Mouse (Mus musculus): ENCODE results near the gene Elane. TPM values are rescaled to one million over a fixed set of nuclear protein-coding genes. Genes with fewer than 3 reads are reported as not detected.

Gene Elane
- polyA plus RNA-seq, 1 experiment from 2014 or later, result 3.4 TPM

GRCm38 (mm10) chr10:79859116-79859515 is 26.9 kb upstream of the Elane start:
- Histone ChIP-seq H3K36me3 (peaks cover 80% of the 10 kb centered on the region), H3K4me1 (peaks cover 68% of the 10 kb centered on the region), H3K9ac (no peak overlapping the region), H3K27me3 (no peaks in the 10 kb centered on the region), H3K4me3 (replicated peaks) (no peak overlapping the region), H3K4me2 (no peak overlapping the region), H3K27ac (peak overlapping the region; percentile 100; the same call in 1 of the 2 replicates), H3K9me3 (replicated peaks) (no peaks in the 10 kb centered on the region)
- WGBS, result 73% methylated on average over 11 of the region's 11 CpGs
- ATAC-seq (replicated peaks; ENCODE audit: low FRiP score), result no peak

DNA sequence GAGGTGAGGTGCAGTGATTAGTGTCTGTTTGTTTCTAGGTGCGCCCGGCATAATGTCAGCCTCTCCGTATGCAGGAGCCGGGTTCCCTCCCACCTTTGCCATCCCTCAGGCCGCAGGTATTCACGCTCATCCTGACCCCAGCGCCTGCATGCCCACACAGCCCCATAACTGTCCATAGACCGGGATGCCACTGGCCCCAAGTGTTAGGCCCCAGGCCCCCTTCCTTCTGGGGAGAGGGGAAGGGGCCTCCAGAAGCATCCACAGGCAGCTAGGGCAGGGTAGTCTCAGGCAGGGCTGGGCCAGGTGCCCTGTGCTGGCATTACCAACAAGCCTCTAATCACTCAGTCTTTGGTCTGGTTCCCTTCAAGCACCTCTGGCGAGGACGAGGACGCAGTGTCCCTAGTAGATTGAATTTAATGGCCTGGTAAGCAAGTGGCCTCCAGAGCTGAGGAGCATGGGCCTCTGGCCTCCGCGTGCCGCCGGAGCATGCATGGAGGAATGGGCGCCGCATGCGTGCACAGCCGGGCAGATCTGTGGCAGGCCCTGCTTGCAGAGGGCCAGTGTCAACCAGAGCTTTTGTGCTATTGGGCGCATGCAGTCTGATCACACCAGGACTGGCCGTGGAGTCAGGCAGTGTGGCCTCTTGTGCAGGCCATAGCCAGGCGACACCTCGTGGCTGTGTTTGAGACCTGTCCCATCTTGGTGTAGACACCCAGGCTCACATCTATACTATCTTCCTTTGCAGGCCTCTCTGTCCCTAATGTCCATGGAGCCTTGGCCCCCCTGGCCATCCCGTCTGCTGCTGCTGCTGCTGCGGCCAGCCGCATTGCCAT is 25.8 kb upstream of the Elane start:
- 87% methylated on average over 26 of the region's 26 CpGs for WGBS
- no peaks in the 10 kb centered on the region for H3K9me3 ChIP-seq (replicated peaks)

DNA sequence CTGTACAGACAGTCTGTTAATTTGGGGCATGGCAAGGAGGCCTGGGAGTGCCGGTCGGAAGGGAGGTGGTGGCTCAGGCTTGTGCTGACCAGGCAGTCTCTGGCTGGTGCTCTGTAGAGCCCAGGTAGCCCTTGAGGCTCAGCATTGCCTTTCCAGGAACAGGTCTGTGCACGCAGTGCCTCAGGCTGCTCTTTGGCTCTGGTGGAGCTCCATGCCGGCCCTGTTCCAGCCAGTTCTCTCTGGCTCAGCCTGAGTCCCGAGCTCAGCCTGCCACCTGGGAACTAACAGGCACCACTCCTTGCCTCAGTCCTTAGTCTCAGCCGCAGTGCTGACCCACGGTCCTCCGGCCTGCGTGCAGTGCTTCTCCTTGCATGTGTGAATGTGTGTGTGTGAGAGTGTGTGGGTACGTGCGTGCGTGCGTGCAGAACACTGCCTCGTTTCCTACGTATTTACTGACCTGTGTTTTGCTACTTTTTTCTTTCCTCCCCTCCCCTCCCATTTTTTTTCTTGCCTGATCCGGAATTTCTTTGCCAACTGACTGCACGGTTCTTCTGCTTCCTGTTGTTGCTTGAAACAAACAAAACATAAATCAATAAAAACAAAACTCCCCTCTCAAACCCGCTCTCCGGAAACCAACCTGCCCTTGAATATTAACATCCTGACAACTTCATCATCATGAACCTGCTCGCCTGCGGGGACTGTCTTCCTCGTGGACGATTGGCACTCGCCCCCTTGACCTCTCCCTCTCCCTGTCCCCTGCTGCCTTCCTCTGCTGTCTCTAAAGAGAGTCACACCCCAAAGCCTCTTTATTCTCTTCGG is 24.6 kb upstream of the Elane start:
- peaks cover 72% of the 10 kb centered on the region for H3K4me1 ChIP-seq
- 62% methylated on average over 25 of the region's 25 CpGs for WGBS
- ATAC-seq (replicated peaks; ENCODE audit: low FRiP score), result no peak
- H3K27ac ChIP-seq, result peak overlapping the region; percentile 74
- no peaks in the 10 kb centered on the region for H3K9me3 ChIP-seq (replicated peaks)
- H3K36me3 ChIP-seq, result peaks cover 99% of the 10 kb centered on the region
- no peak overlapping the region for H3K4me3 ChIP-seq (replicated peaks)
- no peak overlapping the region for H3K9ac ChIP-seq
- no peak overlapping the region for H3K4me2 ChIP-seq
- no peaks in the 10 kb centered on the region for H3K27me3 ChIP-seq

More for the DNA sequence above, 25.8 kb upstream of the Elane start:
- H3K4me2 ChIP-seq, result 0 out of 2 replicates have a peak overlapping the region, but pooled peaks have one; percentile 0
- H3K36me3 ChIP-seq, result peaks cover 92% of the 10 kb centered on the region
- H3K27me3 ChIP-seq, result no peaks in the 10 kb centered on the region
- H3K4me3 ChIP-seq (replicated peaks), result no peak overlapping the region
- H3K9ac ChIP-seq, result no peak overlapping the region
- peaks cover 75% of the 10 kb centered on the region for H3K4me1 ChIP-seq
- H3K27ac ChIP-seq, result peak overlapping the region; percentile 100
- no peak for ATAC-seq (replicated peaks; ENCODE audit: low FRiP score)

DNA sequence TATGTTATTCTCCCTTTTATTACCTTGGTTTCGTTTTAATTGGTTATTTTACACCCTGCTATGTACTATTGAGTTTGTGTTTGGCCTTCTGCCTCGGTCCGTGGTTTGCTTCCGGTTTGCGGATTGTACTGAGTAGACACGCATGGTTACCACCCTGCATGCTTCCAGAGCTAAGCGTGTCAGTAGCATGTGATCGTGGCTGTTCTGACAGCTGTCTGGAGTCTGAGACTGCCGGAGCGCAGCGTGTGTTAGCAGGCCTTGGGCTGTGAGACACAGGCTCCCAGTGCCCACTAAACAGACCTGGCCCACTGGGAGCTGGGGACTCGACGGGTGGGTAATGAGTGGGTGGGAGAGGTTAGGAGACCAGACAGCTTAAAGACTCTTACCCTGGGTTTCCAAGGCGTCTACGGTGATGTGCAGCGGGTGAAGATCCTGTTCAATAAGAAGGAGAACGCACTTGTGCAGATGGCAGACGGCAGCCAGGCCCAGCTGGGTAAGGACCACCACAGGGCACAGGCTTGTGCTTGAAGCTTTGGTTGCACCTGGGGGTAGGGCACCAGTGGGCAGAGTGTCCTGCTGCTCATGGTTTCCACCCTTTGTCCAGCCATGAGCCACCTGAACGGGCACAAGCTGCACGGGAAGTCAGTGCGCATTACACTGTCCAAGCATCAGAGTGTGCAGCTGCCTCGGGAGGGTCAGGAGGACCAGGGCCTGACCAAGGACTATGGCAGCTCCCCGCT is 23.8 kb upstream of the Elane start:
- peaks cover 99% of the 10 kb centered on the region for H3K36me3 ChIP-seq
- ATAC-seq (replicated peaks; ENCODE audit: low FRiP score), result no peak
- no peaks in the 10 kb centered on the region for H3K9me3 ChIP-seq (replicated peaks)
- H3K4me3 ChIP-seq (replicated peaks), result no peak overlapping the region
- H3K27me3 ChIP-seq, result no peaks in the 10 kb centered on the region
- WGBS, result 78% methylated on average over 23 of the region's 23 CpGs
- H3K4me2 ChIP-seq, result no peak overlapping the region
- no peak overlapping the region for H3K9ac ChIP-seq
- peaks cover 71% of the 10 kb centered on the region for H3K4me1 ChIP-seq
- peak overlapping the region; percentile 74 for H3K27ac ChIP-seq

DNA sequence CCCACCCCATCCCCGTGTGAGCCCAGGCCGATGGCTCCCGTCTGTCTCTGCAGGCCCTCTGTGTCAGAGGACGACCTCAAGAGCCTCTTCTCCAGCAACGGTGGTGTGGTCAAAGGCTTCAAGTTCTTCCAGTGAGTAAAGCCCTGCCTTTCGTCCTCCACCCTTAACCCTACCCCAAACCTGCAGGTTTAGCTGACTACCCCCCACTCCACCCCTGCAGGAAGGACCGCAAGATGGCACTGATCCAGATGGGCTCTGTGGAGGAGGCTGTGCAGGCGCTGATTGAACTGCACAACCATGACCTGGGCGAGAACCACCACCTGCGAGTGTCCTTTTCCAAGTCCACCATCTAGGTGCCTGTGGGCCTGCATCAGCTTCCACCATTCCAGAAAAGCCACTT is 23.1 kb upstream of the Elane start:
- 58% methylated on average over 10 of the region's 10 CpGs for WGBS

DNA sequence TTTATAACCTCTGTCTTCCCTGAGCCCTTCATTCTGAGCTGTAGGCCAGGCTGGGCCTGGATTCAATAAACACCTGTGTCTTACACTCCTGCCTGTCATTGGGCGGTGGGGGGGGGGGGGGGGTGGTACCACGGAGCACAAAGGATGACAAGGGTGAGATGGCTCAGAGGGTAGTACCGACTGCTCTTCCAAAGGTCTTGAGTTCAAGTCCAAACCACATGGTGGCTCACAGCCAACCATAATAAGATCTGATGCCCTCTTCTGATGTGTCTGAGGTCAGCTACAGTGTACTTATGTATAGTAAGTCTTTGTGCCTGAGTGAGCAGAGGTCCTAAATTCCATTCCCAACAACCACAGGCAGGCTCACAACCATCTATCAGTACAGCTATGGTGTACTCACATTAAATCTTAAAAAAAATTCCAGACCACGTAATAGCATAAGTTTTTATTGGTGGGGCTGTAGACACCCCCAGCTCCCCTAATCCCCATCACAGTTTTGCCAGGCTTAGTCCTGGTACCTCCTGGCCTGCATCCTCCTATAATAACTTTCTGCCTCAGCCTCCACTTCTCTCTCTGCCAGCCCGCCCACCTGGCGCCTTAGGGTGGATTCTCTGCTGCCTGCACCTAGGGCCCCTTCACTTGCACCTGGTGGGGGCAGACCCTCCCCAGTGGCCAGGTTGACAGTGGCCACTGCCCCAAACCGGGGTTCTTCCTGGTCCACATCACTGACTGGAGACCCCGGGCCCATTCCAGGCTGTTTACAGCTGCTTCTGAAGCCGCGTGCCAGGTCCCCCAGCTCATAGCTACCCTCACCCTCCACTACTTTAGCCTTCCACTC is 21.5 kb upstream of the Elane start:
- Histone ChIP-seq H3K27ac (peak overlapping the region; percentile 59), H3K4me2 (no peak overlapping the region), H3K4me1 (peaks cover 50% of the 10 kb centered on the region), H3K9ac (no peak overlapping the region), H3K36me3 (peaks cover 85% of the 10 kb centered on the region), H3K4me3 (replicated peaks) (no peak overlapping the region), H3K9me3 (replicated peaks) (no peaks in the 10 kb centered on the region), H3K27me3 (no peaks in the 10 kb centered on the region)
- 48% methylated on average over 10 of the region's 10 CpGs for WGBS
- ATAC-seq (replicated peaks; ENCODE audit: low FRiP score), result no peak

More for the DNA sequence above, 23.1 kb upstream of the Elane start:
- Histone ChIP-seq H3K9me3 (replicated peaks) (no peaks in the 10 kb centered on the region), H3K9ac (no peak overlapping the region), H3K4me2 (no peak overlapping the region), H3K36me3 (peaks cover 96% of the 10 kb centered on the region), H3K27me3 (no peaks in the 10 kb centered on the region), H3K4me3 (replicated peaks) (no peak overlapping the region), H3K27ac (0 out of 2 replicates have a peak overlapping the region, but pooled peaks have one; percentile 74), H3K4me1 (peaks cover 66% of the 10 kb centered on the region)
- no peak for ATAC-seq (replicated peaks; ENCODE audit: low FRiP score)

DNA sequence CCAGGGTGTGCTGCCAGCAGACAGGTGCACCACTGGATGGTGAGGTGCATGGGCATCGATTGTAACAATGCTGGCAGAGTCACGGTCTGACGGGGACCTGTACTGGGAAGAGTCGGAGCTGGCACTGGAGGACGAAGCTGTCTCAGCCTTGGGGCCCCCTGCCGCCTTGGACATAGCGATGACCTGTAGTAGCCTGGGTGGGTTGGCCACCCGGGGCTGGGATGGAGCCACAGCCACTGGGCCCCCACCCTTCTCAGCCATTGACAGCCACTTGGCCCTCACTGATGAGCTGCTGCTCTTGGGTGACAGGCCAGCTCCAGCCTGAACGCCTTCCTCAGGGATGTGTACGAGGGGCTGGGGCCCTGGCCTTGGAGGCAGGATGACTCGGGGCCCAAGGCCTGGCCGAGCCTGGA is 20.9 kb upstream of the Elane start:
- no peaks in the 10 kb centered on the region for H3K9me3 ChIP-seq (replicated peaks)
- no peak overlapping the region; the same call in 1 of the 2 replicates for H3K9ac ChIP-seq
- peaks cover 85% of the 10 kb centered on the region for H3K36me3 ChIP-seq
- ATAC-seq (replicated peaks; ENCODE audit: low FRiP score), result peak; percentile 31; the same call in 1 of the 2 replicates
- WGBS, result 55% methylated on average over 12 of the region's 12 CpGs
- H3K27me3 ChIP-seq, result no peaks in the 10 kb centered on the region
- peak overlapping the region; percentile 59 for H3K27ac ChIP-seq
- H3K4me2 ChIP-seq, result no peak overlapping the region
- peaks cover 43% of the 10 kb centered on the region for H3K4me1 ChIP-seq
- H3K4me3 ChIP-seq (replicated peaks), result no peak overlapping the region

DNA sequence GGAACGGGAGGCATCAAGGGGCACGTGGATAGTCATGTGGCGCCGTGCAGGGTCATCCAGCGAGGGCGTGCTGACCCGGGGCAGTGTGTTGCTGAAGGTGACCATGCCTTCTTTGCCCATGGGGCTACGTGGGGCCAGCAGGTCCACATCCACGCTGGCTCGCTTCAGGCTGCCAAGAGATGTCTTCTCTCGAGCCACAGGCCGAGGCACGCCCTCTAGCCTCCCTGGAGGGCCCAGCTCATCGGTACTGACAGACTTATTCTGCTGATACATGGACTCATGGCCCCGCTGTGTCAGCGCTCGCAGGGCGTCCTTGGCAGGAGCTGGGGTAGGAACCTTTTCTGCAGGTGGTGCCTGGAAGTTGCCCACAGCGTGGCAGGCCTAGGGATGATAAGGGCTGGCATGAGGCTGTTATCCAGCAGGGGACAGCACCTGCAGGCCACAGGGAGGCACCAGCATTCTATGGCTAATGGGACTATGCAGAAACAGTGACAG is 20.2 kb upstream of the Elane start:
- H3K4me1 ChIP-seq, result peaks cover 37% of the 10 kb centered on the region
- WGBS, result 65% methylated on average over 19 of the region's 19 CpGs
- no peak overlapping the region for H3K4me2 ChIP-seq
- no peaks in the 10 kb centered on the region for H3K9me3 ChIP-seq (replicated peaks)
- no peak overlapping the region for H3K4me3 ChIP-seq (replicated peaks)
- H3K27ac ChIP-seq, result peak overlapping the region; percentile 59
- peaks cover 82% of the 10 kb centered on the region for H3K36me3 ChIP-seq
- H3K9ac ChIP-seq, result no peak overlapping the region
- H3K27me3 ChIP-seq, result no peaks in the 10 kb centered on the region
- ATAC-seq (replicated peaks; ENCODE audit: low FRiP score), result peak; percentile 10; the same call in 1 of the 2 replicates

DNA sequence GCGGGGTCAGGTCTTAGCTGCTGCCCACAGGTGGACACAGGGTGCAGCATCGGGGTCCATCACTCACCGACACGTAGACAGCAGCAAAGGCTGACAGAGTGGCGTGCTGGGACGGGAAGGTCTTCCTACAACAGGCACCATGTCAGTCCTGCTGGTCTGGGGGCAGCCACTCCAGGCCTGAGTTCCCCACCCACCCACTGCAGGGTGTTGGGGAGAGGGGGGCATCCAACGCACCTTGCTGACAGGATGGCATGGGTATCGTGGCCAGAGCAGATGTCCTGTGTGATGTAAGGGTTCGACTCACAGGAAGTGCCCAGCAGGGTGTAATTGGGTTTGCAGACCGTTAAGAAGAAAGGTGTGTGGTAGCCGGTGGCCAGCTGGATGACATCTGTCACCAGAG is 19.4 kb upstream of the Elane start:
- Histone ChIP-seq H3K9me3 (replicated peaks) (no peaks in the 10 kb centered on the region), H3K36me3 (peaks cover 81% of the 10 kb centered on the region), H3K27me3 (no peaks in the 10 kb centered on the region), H3K4me2 (no peak overlapping the region), H3K9ac (no peak overlapping the region), H3K4me1 (peaks cover 30% of the 10 kb centered on the region), H3K4me3 (replicated peaks) (no peak overlapping the region), H3K27ac (no peak overlapping the region)
- no peak for ATAC-seq (replicated peaks; ENCODE audit: low FRiP score)
- 77% methylated on average over 11 of the region's 11 CpGs for WGBS

GRCm38 (mm10) chr10:79871845-79872244 is 14.2 kb upstream of the Elane start:
- Histone ChIP-seq H3K4me2 (no peak overlapping the region), H3K9me3 (replicated peaks) (no peaks in the 10 kb centered on the region), H3K4me3 (replicated peaks) (no peak overlapping the region), H3K27ac (no peak overlapping the region), H3K4me1 (peaks cover 27% of the 10 kb centered on the region), H3K27me3 (no peaks in the 10 kb centered on the region), H3K9ac (no peak overlapping the region), H3K36me3 (peaks cover 34% of the 10 kb centered on the region)
- 91% methylated on average over 8 of the region's 8 CpGs for whole genome bisulfite sequencing
- ATAC-seq (replicated peaks; ENCODE audit: low FRiP score), result no peak

GRCm38 (mm10) chr10:79872862-79873261 is 13.2 kb upstream of the Elane start:
- WGBS, result 53% methylated on average over 3 of the region's 3 CpGs
- no peaks in the 10 kb centered on the region for H3K27me3 ChIP-seq
- H3K4me3 ChIP-seq (replicated peaks), result peak overlapping the region; percentile 77
- peak overlapping the region; percentile 96 for H3K4me2 ChIP-seq
- H3K9me3 ChIP-seq (replicated peaks), result no peaks in the 10 kb centered on the region
- 0 out of 2 replicates have a peak overlapping the region, but pooled peaks have one; percentile 1 for H3K27ac ChIP-seq
- H3K9ac ChIP-seq, result no peak overlapping the region
- no peak for ATAC-seq (replicated peaks; ENCODE audit: low FRiP score)
- H3K36me3 ChIP-seq, result peaks cover 26% of the 10 kb centered on the region
- peaks cover 32% of the 10 kb centered on the region for H3K4me1 ChIP-seq

Data from kidney, embryonic 15.5 days (tissue).